Mouse (Mus musculus) liver, embryonic 14.5 days (tissue): ENCODE results near the gene Bcl11a. TPM values are rescaled to one million over a fixed set of nuclear protein-coding genes. Genes with fewer than 3 reads are reported as not detected.

Experiments
- ATAC-seq: fragments of 200-750 bp; cut with Nextera tagmentation; 2 replicates; pipeline ENCODE4 v1.8.0; 2017; ENCODE audit warnings: moderate number of reproducible peaks, mild to moderate bottlenecking, moderate library complexity; ENCODE audit not compliant: insufficient read depth
- DNase-seq, 3 experiments: peaks; one replicate each; pipeline ENCODE4 v3.0.0-alpha.2; 2012 to 2013; ENCODE audit warnings: low read depth in 3 of 3, low spot score in 3 of 3
- H3K27ac ChIP-seq: fragments of 300-500 bp; sonication (generic); 2 replicates; pipeline ENCODE4 v1.5.1; 2014; ENCODE audit warnings: moderate library complexity, mild to moderate bottlenecking, control low read depth, inconsistent platforms
- H3K27me3 ChIP-seq: fragments of 300-500 bp; sonication (generic); 2 replicates; pipeline ENCODE4 v1.6.1; 2014; ENCODE audit warnings: mild to moderate bottlenecking, low read length, moderate library complexity; ENCODE audit not compliant: control insufficient read depth, insufficient read depth
- H3K36me3 ChIP-seq: fragments of 300-500 bp; sonication (generic); replicated peaks from 2 replicates; pipeline ENCODE4 v1.6.1; 2014; ENCODE audit warnings: low read depth; ENCODE audit not compliant: control insufficient read depth, insufficient read depth
- H3K4me1 ChIP-seq, 2 experiments: fragments of 200-500 bp in 1 of 2; fragments of 300-500 bp in 1 of 2; sonication (generic) in 1 of 2; replicated peaks; 2 replicates each; pipeline ENCODE4 v1.6.1; 2012 to 2014; ENCODE audit warnings: antibody characterized with exemption in 1 of 2, inconsistent platforms in 1 of 2, low read length in 1 of 2; ENCODE audit not compliant: control insufficient read depth in 2 of 2, insufficient read depth in 2 of 2
- H3K4me2 ChIP-seq: fragments of 300-500 bp; sonication (generic); 2 replicates; pipeline ENCODE4 v1.6.1; 2014; ENCODE audit warnings: low read depth, mild to moderate bottlenecking, control low read depth, moderate library complexity
- H3K4me3 ChIP-seq, 2 experiments: fragments of 200-500 bp in 1 of 2; fragments of 300-500 bp in 1 of 2; sonication (generic) in 1 of 2; 2 replicates each; pipeline ENCODE4 v1.5.1; 2012 to 2014; ENCODE audit warnings: low read depth in 2 of 2, low read length in 2 of 2, mild to moderate bottlenecking in 2 of 2, control low read depth in 1 of 2, inconsistent platforms in 1 of 2, moderate library complexity in 1 of 2; ENCODE audit not compliant: insufficient read depth in 1 of 2
- H3K9ac ChIP-seq: fragments of 300-500 bp; sonication (generic); replicated peaks from 2 replicates; pipeline ENCODE4 v1.6.1; 2014; ENCODE audit warnings: mild to moderate bottlenecking, control low read depth, moderate library complexity
- H3K9me3 ChIP-seq: fragments of 300-500 bp; sonication (generic); 2 replicates; pipeline ENCODE4 v1.6.1; 2016; ENCODE audit warnings: low read length, mixed read lengths; ENCODE audit not compliant: control insufficient read depth
- CTCF ChIP-seq: IDR thresholded peaks from 2 replicates; pipeline ENCODE4 v1.5.1; 2016; ENCODE audit warnings: antibody characterized with exemption, low read depth, control low read depth
- EP300 ChIP-seq: IDR thresholded peaks from 2 replicates; pipeline ENCODE4 v1.6.1; 2016; ENCODE audit warnings: antibody characterized with exemption, low read depth
- WGBS: fragments of 180-500 bp; shearing (Covaris S2); extraction: QIAGEN DNeasy Blood & Tissue Kit; methylation state at CpG from one replicate; pipeline ENCODE4 v1.1.7; 2014; ENCODE audit not compliant: insufficient replicate concordance; 5-methylcytosine and 5-hydroxymethylcytosine counted together
- polyA plus RNA-seq, 2 experiments: library from polyadenylated mRNA; depleted of rRNA in 1 of 2; stranded (reverse) in 1 of 2; unstranded in 1 of 2; fragments of >200 nt; fragmentation: Nextera tagmentation in 1 of 2; extraction: Ambion mirVana in 1 of 2; gene quantifications; 2 replicates each; pipeline versions ENCODE4 v1.2.1 to v1.2.3; 2012 to 2014

Gene Bcl11a
- polyA plus RNA-seq, 2 experiments = 13.0 to 29.4 TPM

DNA sequence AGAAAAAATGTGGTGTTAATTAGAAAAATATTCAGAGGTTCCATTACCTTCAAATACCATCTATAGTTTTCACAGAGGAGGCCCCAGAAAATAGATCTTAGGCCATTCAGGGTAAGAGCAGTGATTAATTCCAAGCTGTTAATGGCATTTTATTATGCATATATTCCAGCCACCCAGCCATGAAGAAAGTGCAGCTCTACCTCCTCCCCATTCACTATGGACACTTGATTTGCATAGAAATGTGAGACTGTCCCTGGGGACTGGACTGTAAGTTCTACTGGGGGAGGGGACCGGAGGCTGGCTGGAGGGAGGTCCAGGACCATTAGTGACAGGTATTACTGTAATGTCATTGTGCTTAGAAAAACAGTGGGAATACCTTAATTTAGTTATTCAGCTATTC lies 119.6 kb downstream of the Bcl11a start:
- Histone ChIP-seq H3K27ac (no peak overlapping the region), H3K4me2 (no peak overlapping the region), H3K9ac (no peak overlapping the region), H3K27me3 (no peaks in the 10 kb centered on the region), H3K4me3 (no peak overlapping the region), H3K36me3 (no peaks in the 10 kb centered on the region), H3K4me1 (peaks cover 0 to 5% of the 10 kb centered on the region in 2 experiments; a peak in 3 of 4 replicates), H3K9me3 (no peaks in the 10 kb centered on the region)
- ATAC-seq (no peak), DNase-seq (no peak)
- 94% methylated on average over 1 of the region's 1 CpGs for WGBS
- TF ChIP-seq EP300 = no peak
- no peak for TF ChIP-seq CTCF

DNA sequence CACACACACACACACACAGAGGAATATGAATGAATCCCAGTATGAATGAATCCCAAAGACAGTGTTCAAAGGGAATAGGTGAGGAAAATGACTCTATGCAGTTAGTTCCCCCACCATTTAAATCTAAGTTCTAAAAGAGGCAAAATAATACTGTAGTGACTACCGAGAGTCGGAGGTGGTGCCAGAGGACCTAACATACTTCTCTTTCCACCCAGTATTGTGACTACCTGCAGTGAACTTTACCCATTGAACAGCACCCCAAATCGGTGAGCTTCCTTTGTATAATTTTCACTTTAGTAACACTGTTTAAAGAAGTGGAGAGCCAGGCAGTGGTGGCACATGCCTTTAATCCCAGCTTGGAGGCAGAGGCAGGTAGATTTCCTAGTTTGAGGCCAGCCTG lies 121.7 kb downstream of the Bcl11a start:
- Histone ChIP-seq H3K36me3 (no peaks in the 10 kb centered on the region), H3K9me3 (no peaks in the 10 kb centered on the region), H3K9ac (no peak overlapping the region), H3K27me3 (no peaks in the 10 kb centered on the region), H3K4me2 (no peak overlapping the region), H3K4me1 (peaks cover 0 to 9% of the 10 kb centered on the region in 2 experiments; a peak in 3 of 4 replicates), H3K4me3 (no peak overlapping the region), H3K27ac (no peak overlapping the region)
- 66% methylated on average over 3 of the region's 3 CpGs for WGBS
- DNase-seq (no peak), ATAC-seq (no peak)
- TF ChIP-seq CTCF (no peak), EP300 (no peak)

DNA sequence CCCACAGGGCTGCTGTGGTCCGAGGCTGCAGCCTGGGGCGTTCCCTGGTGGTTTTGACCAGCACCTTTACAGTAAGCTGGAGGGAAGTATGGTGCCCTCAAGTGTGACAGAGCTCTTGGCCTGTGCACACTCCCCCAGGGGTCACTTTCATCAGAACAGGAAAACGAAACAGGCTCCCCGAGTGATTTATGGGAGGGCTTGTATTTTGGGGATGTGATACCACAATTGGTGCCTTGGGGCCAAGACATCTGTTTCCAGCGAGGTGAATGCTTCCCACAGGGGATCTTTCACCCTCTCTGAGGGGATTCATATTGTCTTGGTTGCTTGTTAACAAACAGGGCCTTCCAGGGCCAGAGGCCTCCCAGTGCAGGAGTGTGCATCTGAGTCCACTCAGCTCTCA lies 122.5 kb downstream of the Bcl11a start:
- WGBS = 31% methylated on average over 5 of the region's 5 CpGs
- TF ChIP-seq EP300 (no peak), CTCF (no peak)
- ATAC-seq = no peak

DNA sequence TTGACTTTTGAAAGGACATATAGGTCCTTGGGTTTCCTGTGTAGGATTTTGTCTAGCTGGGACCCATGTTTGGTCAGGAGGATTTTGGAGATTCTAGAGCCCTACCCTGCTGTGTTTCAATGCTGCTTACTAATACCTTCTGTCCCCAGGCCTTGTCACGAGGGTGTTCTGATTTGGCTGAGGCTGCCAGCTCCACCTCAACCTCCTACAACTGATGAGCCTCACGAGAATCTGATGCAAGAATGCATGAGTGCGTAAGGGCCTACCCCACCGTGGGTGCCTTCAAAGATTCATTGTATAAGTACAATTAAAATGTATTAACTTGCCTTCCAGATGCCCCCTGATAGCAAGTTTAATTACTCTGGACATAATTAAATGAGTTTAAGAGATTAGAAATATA lies 123.4 kb downstream of the Bcl11a start:
- no peaks in the 10 kb centered on the region for H3K27me3 ChIP-seq
- ATAC-seq (no peak), DNase-seq (no peak)
- WGBS = 65% methylated on average over 4 of the region's 4 CpGs
- H3K4me1 ChIP-seq = peaks cover 0 to 9% of the 10 kb centered on the region in 2 experiments; a peak in 3 of 4 replicates
- no peak for TF ChIP-seq CTCF
- no peak for TF ChIP-seq EP300
- H3K36me3 ChIP-seq = no peaks in the 10 kb centered on the region
- no peaks in the 10 kb centered on the region for H3K9me3 ChIP-seq
- no peak overlapping the region for H3K27ac ChIP-seq
- no peak overlapping the region for H3K4me2 ChIP-seq
- no peak overlapping the region for H3K9ac ChIP-seq
- H3K4me3 ChIP-seq = no peak overlapping the region

More for the DNA sequence above, 122.5 kb downstream of the Bcl11a start:
- no peaks in the 10 kb centered on the region for H3K36me3 ChIP-seq
- DNase-seq = no peak
- H3K4me1 ChIP-seq = peaks cover 0 to 9% of the 10 kb centered on the region in 2 experiments; a peak in 3 of 4 replicates
- H3K27ac ChIP-seq = no peak overlapping the region
- H3K4me3 ChIP-seq = no peak overlapping the region
- no peaks in the 10 kb centered on the region for H3K27me3 ChIP-seq
- no peak overlapping the region for H3K4me2 ChIP-seq
- H3K9me3 ChIP-seq = no peaks in the 10 kb centered on the region
- no peak overlapping the region for H3K9ac ChIP-seq

DNA sequence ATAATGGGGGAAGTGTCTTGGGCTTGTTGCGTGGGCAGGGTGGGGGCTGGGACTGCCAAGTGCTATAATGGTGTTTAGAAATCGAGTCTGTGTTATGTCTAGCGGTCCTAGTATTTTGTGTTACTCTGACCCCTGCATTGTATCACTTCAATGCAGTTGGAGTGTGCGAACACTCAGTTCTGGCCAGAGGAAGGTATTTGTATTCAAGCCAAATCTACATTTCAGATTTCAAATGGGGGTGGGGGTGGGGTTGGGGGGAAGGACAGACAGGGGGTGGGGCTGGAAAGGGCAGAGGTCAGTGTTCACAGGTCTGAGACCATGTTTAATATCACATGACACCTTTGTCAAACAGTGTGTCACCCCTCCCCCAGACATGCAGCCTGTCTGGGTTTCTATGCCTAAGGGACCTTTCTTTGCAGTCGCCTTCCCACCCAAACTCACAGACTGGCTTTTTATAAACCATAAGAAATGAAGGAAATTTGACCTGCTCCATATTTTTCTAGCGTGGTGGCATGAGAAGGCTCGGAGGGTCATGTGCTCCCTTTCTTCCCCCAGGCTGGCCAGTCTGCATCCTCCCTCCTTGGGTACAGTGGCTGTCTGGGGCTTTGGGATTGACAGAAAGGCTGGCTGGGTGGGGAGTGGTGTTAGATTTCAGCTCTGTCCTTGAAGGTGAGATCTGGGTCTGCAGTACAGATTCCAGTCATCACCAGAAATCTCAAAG lies 124.9 kb downstream of the Bcl11a start:
- DNase-seq (no peak), ATAC-seq (no peak)
- TF ChIP-seq CTCF (no peak), EP300 (no peak)
- Histone ChIP-seq H3K9me3 (no peaks in the 10 kb centered on the region), H3K4me3 (no peak overlapping the region), H3K27ac (no peak overlapping the region), H3K4me1 (peaks cover 0 to 9% of the 10 kb centered on the region in 2 experiments; a peak in 3 of 4 replicates), H3K9ac (no peak overlapping the region), H3K27me3 (no peaks in the 10 kb centered on the region), H3K36me3 (no peaks in the 10 kb centered on the region), H3K4me2 (no peak overlapping the region)
- WGBS = 42% methylated on average over 7 of the region's 7 CpGs
